Mouse (Mus musculus) testis, adult 2 months (tissue): Measurements from ENCODE around the gene Zfp706. TPM values are rescaled to one million over a fixed set of nuclear protein-coding genes. Genes with fewer than 3 reads are reported as not detected.

ENCODE experiments used
- H3K27ac ChIP-seq: fragments of 200-500 bp; 2 replicates; pipeline ENCODE4 v1.5.1; 2012; ENCODE audit warnings: low read depth, low read length; ENCODE audit not compliant: control insufficient read depth, insufficient read depth
- H3K27me3 ChIP-seq: fragments of 200-500 bp; 2 replicates; pipeline ENCODE4 v1.6.1; 2012; ENCODE audit warnings: mild to moderate bottlenecking, low read length, moderate library complexity; ENCODE audit not compliant: control insufficient read depth, insufficient read depth
- H3K36me3 ChIP-seq: fragments of 200-500 bp; 2 replicates; pipeline ENCODE4 v1.6.1; 2012; ENCODE audit warnings: mild to moderate bottlenecking, low read length; ENCODE audit not compliant: control insufficient read depth, insufficient read depth
- H3K4me1 ChIP-seq: fragments of 200-500 bp; 2 replicates; pipeline ENCODE4 v1.6.1; 2012; ENCODE audit warnings: low read length; ENCODE audit not compliant: control insufficient read depth, insufficient read depth
- H3K4me3 ChIP-seq: fragments of 200-500 bp; 2 replicates; pipeline ENCODE4 v1.5.1; 2012; ENCODE audit warnings: low read depth, mild to moderate bottlenecking, low read length, moderate library complexity, mixed read lengths; ENCODE audit not compliant: control insufficient read depth
- CTCF ChIP-seq: fragments of 200-500 bp; IDR thresholded peaks from 2 replicates; pipeline ENCODE4 v1.5.1; 2012; ENCODE audit warnings: low read depth, mild to moderate bottlenecking, inconsistent platforms, low read length, moderate library complexity; ENCODE audit not compliant: control insufficient read depth, insufficient read depth, insufficient replicate concordance
- POLR2A ChIP-seq: fragments of 200-500 bp; IDR thresholded peaks from 2 replicates; pipeline ENCODE4 v1.6.1; 2012; ENCODE audit warnings: low read depth, mild to moderate bottlenecking, inconsistent platforms, low read length, moderate library complexity; ENCODE audit not compliant: control insufficient read depth
- polyA plus RNA-seq: library from polyadenylated mRNA; depleted of rRNA; stranded (reverse); fragments of >200 nt; gene quantifications from 2 replicates; pipeline ENCODE4 v1.2.3, GENCODE M21; 2012

Gene Zfp706
- polyA plus RNA-seq, 1 experiment, result 74.4 TPM

GRCm38 (mm10) chr15:36977823-36978222 is 29.8 kb downstream of the Zfp706 start:
- no peak for TF ChIP-seq POLR2A
- TF ChIP-seq CTCF, result no peak
- Histone ChIP-seq H3K4me3 (no peak overlapping the region), H3K27me3 (no peaks in the 10 kb centered on the region), H3K27ac (no peak overlapping the region), H3K36me3 (no peaks in the 10 kb centered on the region), H3K4me1 (peaks cover 21% of the 10 kb centered on the region)

GRCm38 (mm10) chr15:36975690-36976089 is 31.9 kb downstream of the Zfp706 start:
- TF ChIP-seq POLR2A (no peak), CTCF (no peak)
- H3K27ac ChIP-seq, result no peak overlapping the region

GRCm38 (mm10) chr15:36975256-36975620 is 32.3 kb downstream of the Zfp706 start:
- Histone ChIP-seq H3K27me3 (no peaks in the 10 kb centered on the region), H3K4me3 (no peak overlapping the region), H3K27ac (no peak overlapping the region), H3K4me1 (peaks cover 13% of the 10 kb centered on the region), H3K36me3 (no peaks in the 10 kb centered on the region)
- TF ChIP-seq POLR2A (no peak), CTCF (no peak)

More at GRCm38 (mm10) chr15:36975690-36976089, 31.9 kb downstream of the Zfp706 start:
- no peak overlapping the region for H3K4me3 ChIP-seq
- H3K27me3 ChIP-seq, result no peaks in the 10 kb centered on the region
- H3K36me3 ChIP-seq, result no peaks in the 10 kb centered on the region
- H3K4me1 ChIP-seq, result peaks cover 15% of the 10 kb centered on the region

GRCm38 (mm10) chr15:36974614-36975255 is 32.8 kb downstream of the Zfp706 start:
- Histone ChIP-seq H3K36me3 (no peaks in the 10 kb centered on the region), H3K27me3 (no peaks in the 10 kb centered on the region), H3K27ac (no peak overlapping the region), H3K4me1 (peaks cover 7% of the 10 kb centered on the region), H3K4me3 (no peak overlapping the region)
- no peak for TF ChIP-seq POLR2A
- no peak for TF ChIP-seq CTCF

GRCm38 (mm10) chr15:36973714-36974113 is 33.9 kb downstream of the Zfp706 start:
- TF ChIP-seq CTCF (no peak), POLR2A (no peak)
- no peaks in the 10 kb centered on the region for H3K27me3 ChIP-seq
- no peak overlapping the region for H3K27ac ChIP-seq
- peaks cover under 1% of the 10 kb centered on the region; the same call in 1 of the 2 replicates for H3K4me1 ChIP-seq
- H3K36me3 ChIP-seq, result no peaks in the 10 kb centered on the region
- no peak overlapping the region for H3K4me3 ChIP-seq

- Histone ChIP-seq H3K4me3 (no peak overlapping the region), H3K27me3 (no peaks in the 10 kb centered on the region), H3K27ac (no peak overlapping the region), H3K4me1 (no peaks in the 10 kb centered on the region), H3K36me3 (no peaks in the 10 kb centered on the region)
- no peak for TF ChIP-seq CTCF
- no peak for TF ChIP-seq POLR2A
Observed at GRCm38 (mm10) chr15:36973290-36973689, 34.3 kb downstream of the Zfp706 start.

- Histone ChIP-seq H3K27me3 (no peaks in the 10 kb centered on the region), H3K4me3 (no peak overlapping the region), H3K27ac (no peak overlapping the region), H3K36me3 (no peaks in the 10 kb centered on the region), H3K4me1 (peaks cover 13% of the 10 kb centered on the region)
- no peak for TF ChIP-seq POLR2A
- TF ChIP-seq CTCF, result no peak
Observed at GRCm38 (mm10) chr15:36969794-36970193, 37.8 kb downstream of the Zfp706 start.

- peaks cover 13% of the 10 kb centered on the region for H3K4me1 ChIP-seq
- H3K27ac ChIP-seq, result no peak overlapping the region
- H3K36me3 ChIP-seq, result no peaks in the 10 kb centered on the region
- H3K27me3 ChIP-seq, result no peaks in the 10 kb centered on the region
- no peak for TF ChIP-seq CTCF
- TF ChIP-seq POLR2A, result no peak
- H3K4me3 ChIP-seq, result no peak overlapping the region
Observed at GRCm38 (mm10) chr15:36968295-36968694, 39.3 kb downstream of the Zfp706 start.
